Mouse (Mus musculus) lung, postnatal 0 days (tissue): Measurements from ENCODE around the gene Dnajc4.

ENCODE experiments used
- CTCF ChIP-seq: IDR thresholded peaks from 2 replicates; pipeline ENCODE4 v1.5.1; 2016; ENCODE audit warnings: antibody characterized with exemption, mild to moderate bottlenecking
- EP300 ChIP-seq: IDR thresholded peaks from 2 replicates; pipeline ENCODE4 v1.6.1; 2016; ENCODE audit warnings: antibody characterized with exemption, mild to moderate bottlenecking, control low read depth

DNA sequence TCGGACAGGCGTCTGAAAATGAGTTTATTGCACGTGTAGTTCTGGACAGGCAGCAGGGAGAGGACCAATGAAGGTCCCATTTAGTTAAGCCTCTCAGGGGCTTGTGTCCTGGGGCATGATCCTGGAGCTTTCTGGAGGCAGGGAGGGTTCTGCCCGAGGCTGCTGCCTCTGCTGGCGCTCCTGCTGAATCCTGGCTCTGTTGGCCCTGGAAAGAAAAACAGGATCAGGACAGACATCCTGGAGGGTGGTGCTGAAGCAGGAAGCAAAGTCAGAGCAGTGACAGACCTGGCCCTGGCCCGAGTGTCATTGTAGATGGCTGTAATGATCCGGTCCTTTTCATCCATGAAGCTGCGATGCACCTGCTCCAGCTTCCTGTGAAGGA is 4.5 kb downstream of the Dnajc4 start:
- TF ChIP-seq CTCF (no peak), EP300 (no peak)
